ENCODE assay signal across 9 mouse cellular contexts in the genomic region with DNA sequence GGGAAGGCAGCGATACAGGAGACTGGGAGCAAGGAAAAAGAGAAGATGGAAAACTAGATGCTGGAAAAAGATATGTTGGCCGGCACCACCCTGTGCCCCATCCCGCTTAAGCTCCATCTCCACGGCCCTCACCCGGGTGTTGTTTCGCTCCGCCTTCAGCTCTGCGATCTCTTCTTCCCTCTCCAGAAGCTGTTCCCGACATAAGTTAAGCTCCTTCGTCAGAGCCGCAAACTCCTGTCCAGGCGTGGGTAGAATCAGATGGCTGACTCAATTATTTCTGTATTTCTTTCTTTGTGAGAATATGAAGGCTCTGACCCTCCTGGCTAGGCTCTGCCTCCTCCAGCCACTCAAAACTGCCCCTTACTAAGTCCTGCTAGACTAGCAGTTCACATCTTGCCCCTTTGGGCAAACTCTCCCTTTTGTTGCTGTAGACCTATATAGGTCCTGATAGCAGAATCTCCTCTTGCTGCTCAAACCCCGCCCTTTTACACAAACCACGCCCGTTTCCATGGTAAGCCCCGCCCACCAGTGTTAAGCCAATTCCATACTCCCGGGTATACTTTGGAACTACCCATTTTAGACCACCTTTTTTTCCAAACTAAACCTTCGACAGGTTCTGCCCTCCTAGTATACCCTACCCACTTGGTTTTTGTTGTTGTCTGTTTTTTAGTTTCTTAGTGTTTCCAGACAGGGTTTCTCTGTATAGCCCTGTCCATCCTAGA. TPM values are rescaled to one million over a fixed set of nuclear protein-coding genes. Genes with fewer than 3 reads are reported as not detected.
DNase-seq lines count a peak whose midpoint lies in the region; ATAC-seq lines count a peak whose summit lies in the region.
"Had no signal": no experiment of that assay in that cellular context is flagged by ENCODE, and none has a peak within 500 bp of the region (broad histone marks: within the 10 kb centered on the region; RNA-seq: fewer than 3 reads in every experiment).

No protein-coding gene starts in this region.

- no peaks in the 10 kb centered on the region for H3K9me3 ChIP-seq in megakaryocyte, embryonic 14.5 days
- no peaks in the 10 kb centered on the region for H3K9me3 ChIP-seq in stomach, embryonic 14.5 days (ENCODE audit: control insufficient read depth, low read depth, low read length)

- H3K27ac ChIP-seq in stomach, embryonic 14.5 days (ENCODE audit: low read length) = no peak overlapping the region
- H3K27ac ChIP-seq: liver, embryonic 14.5 days had no signal

- H3K27me3 ChIP-seq in megakaryocyte, embryonic 14.5 days (replicated peaks) = peaks cover 88% of the 10 kb centered on the region
- H3K27me3 ChIP-seq in stomach, embryonic 14.5 days (ENCODE audit: control insufficient read depth, insufficient read depth, low read length) = peaks cover 21% of the 10 kb centered on the region; the same call in 1 of the 2 replicates

- DNase-seq in CD4-positive, CD25-positive, alpha-beta regulatory T cell, adult 2 months (ENCODE audit: low read depth, low spot score) = peak; percentile 38
- DNase-seq in induced T-regulatory cell, adult 2 months (ENCODE audit: low read depth) = peak; percentile 56
- no peak for DNase-seq in embryo, embryonic 10 days (ENCODE audit: low spot score)
- no peak for DNase-seq in embryo, embryonic 11 days

- no peaks in the 10 kb centered on the region for H3K36me3 ChIP-seq in megakaryocyte, embryonic 14.5 days (replicated peaks; ENCODE audit: low read length)
- H3K36me3 ChIP-seq in stomach, embryonic 14.5 days (ENCODE audit: control insufficient read depth, insufficient read depth, low read length) = no peaks in the 10 kb centered on the region

- peaks cover 40% of the 10 kb centered on the region for H3K4me1 ChIP-seq in megakaryocyte, embryonic 14.5 days
- H3K4me1 ChIP-seq in stomach, embryonic 14.5 days (ENCODE audit: control insufficient read depth, insufficient read depth, low read length) = peaks cover 7% of the 10 kb centered on the region; the same call in 1 of the 2 replicates

- H3K9ac ChIP-seq in stomach, embryonic 14.5 days (replicated peaks; ENCODE audit: low read depth, low read length) = no peak overlapping the region
- H3K9ac ChIP-seq: liver, embryonic 14.5 days had no signal

- no peak for ATAC-seq in CD4-positive, CD25-positive, alpha-beta regulatory T cell, adult 4 months
- ATAC-seq in megakaryocyte, adult 5-6 weeks (ENCODE audit: poor library complexity, severe bottlenecking) = no peak
- ATAC-seq in stomach, embryonic 14.5 days (ENCODE audit: insufficient number of reproducible peaks, insufficient read depth, low FRiP score, low read depth) = no peak

- peak overlapping the region; percentile 73; the same call in 1 of the 2 replicates for H3K4me2 ChIP-seq in stomach, embryonic 14.5 days (replicated peaks; ENCODE audit: low read depth, low read length)

- peak overlapping the region; percentile 90 for H3K4me3 ChIP-seq in megakaryocyte, embryonic 14.5 days (replicated peaks)
- no peak overlapping the region for H3K4me3 ChIP-seq in stomach, embryonic 14.5 days (ENCODE audit: low read depth, low read length)

- 50% methylated on average over 18 of the region's 18 CpGs for WGBS in stomach, embryonic 14.5 days

RNA-seq across cellular contexts. Expression of a gene that starts 6.3 kb away (rescaled TPM):
- not detected for polyA plus RNA-seq in CD4-positive, CD25-positive, alpha-beta regulatory T cell, adult 4 months (2017; shearing (Covaris generic))
- 0.79 TPM in 1 of 2 replicates, not detected in the other for polyA plus RNA-seq in megakaryocyte, embryonic 14.5 days (2012; ENCODE audit: insufficient read depth, low replicate concordance)
- 0.50 TPM in 1 of 2 replicates, not detected in the other for total RNA-seq in megakaryocyte, adult 5-6 weeks (2015)
- total RNA-seq in megakaryocyte, adult 5-6 weeks (2017) = not detected in 2 replicates
- polyA plus RNA-seq in stomach, embryonic 14.5 days (2014; fragmentation: Nextera tagmentation; extraction: Ambion mirVana) = 5.2 and 6.1 TPM in 2 replicates

RNA-seq across cellular contexts. Expression of a gene that starts 9.8 kb away (rescaled TPM):
- polyA plus RNA-seq in CD4-positive, CD25-positive, alpha-beta regulatory T cell, adult 4 months (2017; shearing (Covaris generic)) = not detected
- polyA plus RNA-seq in megakaryocyte, embryonic 14.5 days (2012; ENCODE audit: insufficient read depth, low replicate concordance) = 4.1 TPM in 1 of 2 replicates, not detected in the other
- 0.71 TPM in 1 of 2 replicates, not detected in the other for total RNA-seq in megakaryocyte, adult 5-6 weeks (2015)
- total RNA-seq in megakaryocyte, adult 5-6 weeks (2017) = not detected in 2 replicates
- 4.2 and 5.1 TPM in 2 replicates for polyA plus RNA-seq in stomach, embryonic 14.5 days (2014; fragmentation: Nextera tagmentation; extraction: Ambion mirVana)

RNA-seq across cellular contexts. Expression of a gene that starts 25.5 kb away (rescaled TPM):
- not detected for polyA plus RNA-seq in CD4-positive, CD25-positive, alpha-beta regulatory T cell, adult 4 months (2017; shearing (Covaris generic))
- not detected in 2 replicates for polyA plus RNA-seq in megakaryocyte, embryonic 14.5 days (2012; ENCODE audit: insufficient read depth, low replicate concordance)
- not detected in 2 replicates for total RNA-seq in megakaryocyte, adult 5-6 weeks (2015)
- total RNA-seq in megakaryocyte, adult 5-6 weeks (2017) = 0.07 TPM in 1 of 2 replicates, not detected in the other
- polyA plus RNA-seq in stomach, embryonic 14.5 days (2014; fragmentation: Nextera tagmentation; extraction: Ambion mirVana) = 0.78 and 1.8 TPM in 2 replicates

RNA-seq across cellular contexts. Expression of a gene that starts 27.0 kb away (rescaled TPM):
- 10 to 100 TPM; 11.7 to 15.9 TPM for polyA plus RNA-seq in CD4-positive, CD25-positive, alpha-beta regulatory T cell, adult 4 months (2017; shearing (Covaris generic))
- 7.6 TPM in 1 of 2 replicates, not detected in the other for polyA plus RNA-seq in megakaryocyte, embryonic 14.5 days (2012; ENCODE audit: insufficient read depth, low replicate concordance)
- 3.2 and 4.7 TPM in 2 replicates for total RNA-seq in megakaryocyte, adult 5-6 weeks (2015)
- 4.8 and 5.4 TPM in 2 replicates for total RNA-seq in megakaryocyte, adult 5-6 weeks (2017)
- 18.3 and 23.5 TPM in 2 replicates for polyA plus RNA-seq in stomach, embryonic 14.5 days (2014; fragmentation: Nextera tagmentation; extraction: Ambion mirVana)

RNA-seq across cellular contexts. Expression of a gene that starts 35.0 kb away (rescaled TPM):
- 100 to 1,000 TPM in 1 of 2 experiments, 10 to 100 TPM in 1; 82.1 to 130 TPM for polyA plus RNA-seq in CD4-positive, CD25-positive, alpha-beta regulatory T cell, adult 4 months (2017; shearing (Covaris generic))
- polyA plus RNA-seq in megakaryocyte, embryonic 14.5 days (2012; ENCODE audit: insufficient read depth, low replicate concordance) = 154 and 515 TPM in 2 replicates
- total RNA-seq in megakaryocyte, adult 5-6 weeks (2015) = 69.6 and 94.3 TPM in 2 replicates
- 261 and 320 TPM in 2 replicates for total RNA-seq in megakaryocyte, adult 5-6 weeks (2017)
- 118 and 124 TPM in 2 replicates for polyA plus RNA-seq in stomach, embryonic 14.5 days (2014; fragmentation: Nextera tagmentation; extraction: Ambion mirVana)

Comparison
In these comparisons a context has a peak if more than half of its experiments do, and no peak if none do; other contexts are left out.
1. DNase-seq: peak in CD4-positive, CD25-positive, alpha-beta regulatory T cell, adult 2 months (single experiment) and induced T-regulatory cell, adult 2 months (single experiment); none in embryo, embryonic 10 days (single experiment) and embryo, embryonic 11 days (single experiment).